Mouse (Mus musculus) intestine, postnatal 0 days (tissue): ENCODE results near the gene Npb. TPM values are rescaled to one million over a fixed set of nuclear protein-coding genes. Genes with fewer than 3 reads are reported as not detected.
"Not testable (repeated sequence)": the region's sequence is repeated elsewhere in the genome, so short reads cannot be mapped to it uniquely, and the experiment has no call there.

Experiments
- ATAC-seq: fragments of 200-750 bp; cut with Nextera tagmentation; 2 replicates; pipeline ENCODE4 v1.8.0; 2017; ENCODE audit warnings: mild to moderate bottlenecking, moderate TSS enrichment, moderate library complexity
- H3K27ac ChIP-seq: fragments of 300-500 bp; sonication (generic); 2 replicates; pipeline ENCODE4 v1.5.1; 2014; ENCODE audit warnings: mild to moderate bottlenecking, low read depth, low read length, moderate library complexity
- H3K27me3 ChIP-seq: fragments of 300-500 bp; sonication (generic); replicated peaks from 2 replicates; pipeline ENCODE4 v1.6.1; 2014; ENCODE audit warnings: low read length, mixed read lengths; ENCODE audit not compliant: control insufficient read depth, insufficient read depth
- H3K36me3 ChIP-seq: fragments of 300-500 bp; sonication (generic); 2 replicates; pipeline ENCODE4 v1.6.1; 2014; ENCODE audit warnings: mild to moderate bottlenecking, moderate library complexity; ENCODE audit not compliant: control insufficient read depth, insufficient read depth
- H3K4me1 ChIP-seq: fragments of 300-500 bp; sonication (generic); replicated peaks from 2 replicates; pipeline ENCODE4 v1.6.1; 2014; ENCODE audit warnings: antibody characterized with exemption, low read length, mixed read lengths; ENCODE audit not compliant: control insufficient read depth, insufficient read depth
- H3K4me2 ChIP-seq: fragments of 300-500 bp; sonication (generic); replicated peaks from 2 replicates; pipeline ENCODE4 v1.6.1; 2014; ENCODE audit warnings: low read depth, mild to moderate bottlenecking, moderate library complexity
- H3K4me3 ChIP-seq: fragments of 300-500 bp; sonication (generic); 2 replicates; pipeline ENCODE4 v1.5.1; 2014; ENCODE audit warnings: low read depth, low read length
- H3K9ac ChIP-seq: fragments of 300-500 bp; sonication (generic); 2 replicates; pipeline ENCODE4 v1.6.1; 2014; ENCODE audit warnings: mild to moderate bottlenecking, low read depth, low read length
- H3K9me3 ChIP-seq: fragments of 300-500 bp; sonication (generic); 2 replicates; pipeline ENCODE4 v1.6.1; 2016; ENCODE audit warnings: mixed run types; ENCODE audit not compliant: control insufficient read depth
- CTCF ChIP-seq: sonication (generic); IDR thresholded peaks from 2 replicates; pipeline ENCODE4 v1.5.1; 2016; ENCODE audit warnings: low read depth, mild to moderate bottlenecking, control low read depth, antibody characterized with exemption, moderate library complexity
- WGBS: fragments of 180-500 bp; shearing (Covaris S2); extraction: QIAGEN DNeasy Blood & Tissue Kit; methylation state at CpG from one replicate; pipeline ENCODE4 v1.1.7; 2014; 5-methylcytosine and 5-hydroxymethylcytosine counted together
- polyA plus RNA-seq: library from polyadenylated mRNA; unstranded; fragments of >200 nt; fragmentation: Nextera tagmentation; extraction: Ambion mirVana; gene quantifications from 2 replicates; pipeline ENCODE4 v1.2.1, GENCODE M21; 2015

Gene Npb
- polyA plus RNA-seq, 1 experiment from 2014 or later, result 3.4 TPM

DNA sequence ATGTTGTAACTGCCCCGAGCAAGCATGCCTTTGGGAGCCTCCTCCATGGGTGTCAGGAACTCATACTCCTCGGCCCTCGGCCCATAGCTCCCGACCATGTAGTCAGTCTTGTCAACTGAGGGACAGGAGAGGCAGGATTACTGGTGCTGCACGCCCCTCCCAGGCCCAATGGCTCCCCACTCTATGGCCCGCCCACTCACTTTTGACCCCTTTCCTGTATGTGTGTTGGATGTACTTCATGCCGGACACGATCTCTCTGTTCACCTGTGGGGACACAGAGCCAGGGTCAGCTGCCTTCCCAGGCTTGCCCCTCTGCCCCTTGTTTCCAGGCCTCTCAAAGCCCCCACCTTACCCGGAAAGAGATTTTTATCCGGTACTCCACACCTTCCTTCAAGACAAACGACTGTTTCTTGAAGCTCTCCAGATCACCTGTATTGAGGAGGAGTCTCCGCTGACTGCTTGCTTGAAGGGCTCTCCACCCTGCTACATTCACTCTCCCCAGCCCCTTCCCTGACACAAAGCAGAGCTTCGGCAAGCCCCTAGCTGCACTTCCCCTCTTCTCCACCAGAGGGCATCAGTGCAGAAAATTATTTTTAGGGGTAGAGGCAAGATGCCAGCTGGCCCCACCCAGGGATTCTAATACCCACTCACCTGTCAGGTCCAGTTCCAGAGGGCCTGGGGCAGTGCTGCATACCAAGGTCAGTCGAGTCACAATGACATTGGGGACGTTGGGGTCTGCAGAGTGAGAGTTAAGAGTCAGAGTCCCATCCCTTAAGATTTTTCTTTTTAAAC, 28.8 kb upstream of the Npb start:
- no peak for ATAC-seq
- peak overlapping the region; percentile 85 for H3K4me3 ChIP-seq
- peak; percentile 87 for TF ChIP-seq CTCF
- H3K4me1 ChIP-seq, result peaks cover 22% of the 10 kb centered on the region; the same call in 1 of the 2 replicates
- peak overlapping the region; percentile 99 for H3K27ac ChIP-seq
- H3K4me2 ChIP-seq, result peak overlapping the region; percentile 86
- H3K27me3 ChIP-seq, result no peaks in the 10 kb centered on the region
- H3K9ac ChIP-seq, result peak overlapping the region; percentile 100
- 54% methylated on average over 15 of the region's 15 CpGs for WGBS
- H3K9me3 ChIP-seq, result no peaks in the 10 kb centered on the region
- H3K36me3 ChIP-seq, result peaks cover 27% of the 10 kb centered on the region

DNA sequence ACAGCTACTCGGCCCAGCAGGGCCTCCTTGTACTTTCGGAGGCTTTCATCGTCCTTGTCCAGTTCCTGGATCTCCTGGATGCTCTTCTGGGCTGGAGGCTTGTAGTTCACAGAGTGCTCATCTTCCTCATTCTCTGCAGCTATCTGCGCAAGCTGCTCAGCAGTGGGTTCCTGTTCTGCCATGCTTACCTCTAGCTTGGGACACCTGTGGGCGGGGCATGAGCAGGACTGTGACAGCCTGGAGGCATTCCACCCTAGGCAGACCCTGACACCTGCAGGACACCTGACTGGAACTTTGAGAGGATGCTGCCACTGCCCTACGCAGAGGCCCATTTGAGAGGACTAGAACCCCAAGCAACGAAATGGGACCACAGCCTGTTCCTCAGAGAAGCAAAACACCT, 28.1 kb upstream of the Npb start:
- 40% methylated on average over 7 of the region's 7 CpGs for WGBS
- Histone ChIP-seq H3K9me3 (no peaks in the 10 kb centered on the region), H3K36me3 (peaks cover 30% of the 10 kb centered on the region), H3K4me3 (peak overlapping the region; percentile 85), H3K4me2 (peak overlapping the region; percentile 86), H3K27me3 (no peaks in the 10 kb centered on the region), H3K4me1 (peaks cover 22% of the 10 kb centered on the region; the same call in 1 of the 2 replicates), H3K27ac (peak overlapping the region; percentile 99), H3K9ac (peak overlapping the region; percentile 100)
- TF ChIP-seq CTCF, result no peak
- ATAC-seq, result no peak

DNA sequence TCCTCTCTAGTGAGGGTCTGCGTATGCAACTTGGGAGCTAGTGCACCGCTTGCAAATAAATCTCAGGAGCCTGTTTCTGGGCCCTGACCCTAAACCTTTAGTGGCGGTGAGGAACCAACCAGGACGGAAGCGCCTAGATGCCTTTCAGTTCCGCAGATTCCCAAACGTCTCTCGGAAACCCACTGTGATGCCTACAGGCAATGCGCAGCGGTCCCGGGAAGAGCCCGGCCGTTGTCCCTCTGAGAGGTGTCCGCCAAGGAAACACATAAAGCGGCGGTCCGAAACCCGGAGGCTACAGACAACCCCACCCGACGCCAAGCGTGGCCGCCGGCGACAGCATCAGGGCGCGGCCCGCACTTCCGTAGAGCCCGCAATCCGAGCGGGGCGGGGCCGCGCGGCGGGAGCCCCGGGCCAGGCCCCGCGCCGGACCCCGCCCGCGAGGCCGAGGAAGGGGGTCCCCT, 27.4 kb upstream of the Npb start:
- peaks cover 34% of the 10 kb centered on the region for H3K36me3 ChIP-seq
- peak; percentile 36 for ATAC-seq
- no peaks in the 10 kb centered on the region for H3K27me3 ChIP-seq
- peak overlapping the region; percentile 100 for H3K9ac ChIP-seq
- peaks cover 22% of the 10 kb centered on the region; the same call in 1 of the 2 replicates for H3K4me1 ChIP-seq
- peak overlapping the region; percentile 86 for H3K4me2 ChIP-seq
- 0% methylated on average over 28 of the region's 44 CpGs for WGBS
- peak overlapping the region; percentile 85 for H3K4me3 ChIP-seq
- peak overlapping the region; percentile 99 for H3K27ac ChIP-seq
- TF ChIP-seq CTCF, result no peak
- H3K9me3 ChIP-seq, result no peaks in the 10 kb centered on the region

GRCm38 (mm10) chr11:120581490-120582267, 26.6 kb upstream of the Npb start, which contains the start of gene Arhgdia:
TSS of gene Arhgdia (minus strand) at chr11:120581624.
- Histone ChIP-seq H3K27me3 (no peaks in the 10 kb centered on the region), H3K9me3 (no peaks in the 10 kb centered on the region), H3K4me2 (peak within 1 kb of the TSS; percentile 86), H3K4me3 (peak within 1 kb of the TSS; percentile 85), H3K36me3 (peaks cover 34% of the 10 kb centered on the region), H3K9ac (peak within 1 kb of the TSS; percentile 100), H3K27ac (peak within 1 kb of the TSS; percentile 99), H3K4me1 (peaks cover 18% of the 10 kb centered on the region; the same call in 1 of the 2 replicates)
- ATAC-seq, result peak; percentile 46
- WGBS, result 3% methylated on average over 71 of the region's 75 CpGs
- TF ChIP-seq CTCF, result peak; percentile 74

DNA sequence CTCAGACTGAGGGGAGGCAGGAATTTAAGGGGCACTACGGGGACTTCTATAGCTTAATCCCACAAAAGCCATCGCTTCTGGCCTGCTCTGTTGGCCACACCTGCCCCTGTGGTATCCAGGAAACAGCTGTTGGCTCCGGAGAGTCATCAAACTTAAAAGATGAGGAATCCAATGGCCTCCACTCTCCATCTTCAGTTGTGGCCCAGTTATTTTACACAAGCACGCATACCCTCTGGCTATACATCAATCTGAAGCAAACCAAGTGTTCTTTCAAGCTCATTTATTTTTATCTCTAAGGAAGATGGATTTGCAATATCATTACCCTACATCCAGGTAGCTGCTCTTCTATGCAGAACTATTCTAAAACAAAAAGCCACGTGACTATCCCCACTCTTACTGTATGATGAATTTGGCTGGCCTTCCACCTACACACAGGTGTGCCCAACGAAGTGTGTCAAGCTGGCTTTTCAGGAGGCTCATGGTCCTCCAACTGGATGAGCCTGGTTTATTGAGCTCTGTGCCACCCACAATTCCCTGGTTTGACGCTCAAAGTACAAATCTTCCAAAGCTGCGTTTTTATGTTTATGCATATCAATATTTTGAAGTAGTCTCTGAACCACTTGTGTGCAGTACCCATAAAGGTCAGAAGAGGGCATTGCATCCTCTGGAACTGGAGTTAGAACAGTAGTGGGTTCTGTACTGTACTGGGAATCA, 25.9 kb upstream of the Npb start:
- peak overlapping the region; percentile 85 for H3K4me3 ChIP-seq
- 70% methylated on average over 8 of the region's 8 CpGs for WGBS
- H3K27me3 ChIP-seq, result no peaks in the 10 kb centered on the region
- peaks cover 37% of the 10 kb centered on the region for H3K36me3 ChIP-seq
- no peak for ATAC-seq
- H3K9me3 ChIP-seq, result no peaks in the 10 kb centered on the region
- peak overlapping the region; percentile 99 for H3K27ac ChIP-seq
- H3K4me2 ChIP-seq, result peak overlapping the region; percentile 86
- peak overlapping the region; percentile 100; the same call in 1 of the 2 replicates for H3K9ac ChIP-seq
- H3K4me1 ChIP-seq, result 0 out of 2 replicates have a peak, but pooled peaks cover 14% of the 10 kb centered on the region
- TF ChIP-seq CTCF, result peak; percentile 72

- WGBS, result 97% methylated on average over 2 of the region's 2 CpGs
- H3K4me2 ChIP-seq, H3K27ac ChIP-seq, H3K9ac ChIP-seq, ATAC-seq, H3K27me3 ChIP-seq, H3K9me3 ChIP-seq, H3K4me3 ChIP-seq: not testable (repeated sequence)
- Histone ChIP-seq H3K4me1 (0 out of 2 replicates have a peak, but pooled peaks cover 14% of the 10 kb centered on the region), H3K36me3 (peaks cover 37% of the 10 kb centered on the region)
Measured at GRCm38 (mm10) chr11:120582982-120583293, 25.3 kb upstream of the Npb start.
